Mouse (Mus musculus): ENCODE measurements around the gene Dennd4b. TPM values are rescaled to one million over a fixed set of nuclear protein-coding genes. Genes with fewer than 3 reads are reported as not detected.

Dennd4b gene
- total RNA-seq, 4 experiments from 2014 or later: 35.2 to 38.6 (median 37.1) TPM

Small RNA genes lying within 50 kb of the gene (microRNA-seq; reads per million reads assigned to microRNA genes)
- 0 to 0.22 reads per million in 2 experiments for gene Mir7012

Other genes with a start within 250 kb of the Dennd4b start
- gene 4933434E20Rik, start 213.5 kb upstream of the Dennd4b start, total RNA-seq (2022): 100 to 1,000 TPM in 2 of 4 experiments, 10 to 100 TPM in 2; 96.0 to 104 (median 100) TPM
- 100 to 1,000 TPM; 162 to 181 (median 175) TPM for gene Ubap2l, start 212.6 kb upstream of the Dennd4b start, total RNA-seq (2022)
- gene Tpm3, start 192.5 kb upstream of the Dennd4b start, total RNA-seq (2022): 100 to 1,000 TPM; 153 to 181 (median 166) TPM
- gene Nup210l, start 161.1 kb upstream of the Dennd4b start, total RNA-seq (2022): under 1 TPM; 0.21 to 0.35 (median 0.32) TPM
- 1,000 to 10,000 TPM; 1,002 to 1,118 (median 1,038) TPM for gene Rps27, start 51.5 kb upstream of the Dennd4b start, total RNA-seq (2022)
- 10 to 100 TPM in 1 of 4 experiments, 1 to 10 TPM in 3; 7.6 to 11.3 (median 8.5) TPM for gene Rab13, start 51.5 kb upstream of the Dennd4b start, total RNA-seq (2022)
- gene Jtb, start 33.6 kb upstream of the Dennd4b start, total RNA-seq (2022): 10 to 100 TPM; 29.4 to 40.3 (median 33.6) TPM
- gene Creb3l4, start 21.7 kb upstream of the Dennd4b start, total RNA-seq (2022): under 1 TPM; 0.25 to 0.72 (median 0.52) TPM
- gene Slc39a1, start 17.0 kb upstream of the Dennd4b start, total RNA-seq (2022): 10 to 100 TPM; 43.0 to 52.8 (median 49.6) TPM
- gene Crtc2, start 11.0 kb upstream of the Dennd4b start, total RNA-seq (2022): 10 to 100 TPM; 33.0 to 41.6 (median 35.8) TPM
- 10 to 100 TPM; 90.4 to 99.8 (median 96.4) TPM for gene Gatad2b, start 28.0 kb downstream of the Dennd4b start, total RNA-seq (2022)
- 1 to 10 TPM; 5.7 to 7.9 (median 7.4) TPM for gene Slc27a3, start 124.8 kb downstream of the Dennd4b start, total RNA-seq (2022)
- gene Ints3, start 168.4 kb downstream of the Dennd4b start, total RNA-seq (2022): 10 to 100 TPM; 55.1 to 59.9 (median 59.0) TPM
- 1 to 10 TPM; 4.2 to 6.0 (median 5.0) TPM for gene Npr1, start 200.7 kb downstream of the Dennd4b start, total RNA-seq (2022)
- 10 to 100 TPM; 84.9 to 98.9 (median 93.3) TPM for gene Ilf2, start 210.9 kb downstream of the Dennd4b start, total RNA-seq (2022)
- gene Snapin, start 225.8 kb downstream of the Dennd4b start, total RNA-seq (2022): 10 to 100 TPM; 62.4 to 74.7 (median 67.1) TPM
- gene Chtop, start 244.3 kb downstream of the Dennd4b start, total RNA-seq (2022): 100 to 1,000 TPM; 162 to 170 (median 167) TPM
- 100 to 1,000 TPM; 122 to 162 (median 132) TPM for gene S100a1, start 249.2 kb downstream of the Dennd4b start, total RNA-seq (2022)
- gene S100a13, start 249.2 kb downstream of the Dennd4b start, total RNA-seq (2022): 10 to 100 TPM; 17.1 to 26.1 (median 20.5) TPM

Measured in left cerebral cortex, adult 8-10 months (tissue).